Mouse (Mus musculus) liver, embryonic 15.5 days (tissue): ENCODE results near the gene Tnfsf10. TPM values are rescaled to one million over a fixed set of nuclear protein-coding genes. Genes with fewer than 3 reads are reported as not detected.

Experiments
- ATAC-seq: fragments of 200-750 bp; cut with Nextera tagmentation; 2 replicates; pipeline ENCODE4 v1.8.0; 2017; ENCODE audit warnings: moderate number of reproducible peaks, mild to moderate bottlenecking, moderate library complexity; ENCODE audit not compliant: insufficient read depth
- H3K27ac ChIP-seq: fragments of 300-500 bp; sonication (generic); replicated peaks from 2 replicates; pipeline ENCODE4 v1.5.1; 2015; ENCODE audit warnings: mild to moderate bottlenecking, inconsistent platforms
- H3K27me3 ChIP-seq: fragments of 300-500 bp; sonication (generic); 2 replicates; pipeline ENCODE4 v1.6.1; 2015; ENCODE audit warnings: mild to moderate bottlenecking, inconsistent platforms
- H3K36me3 ChIP-seq: fragments of 300-500 bp; sonication (generic); replicated peaks from 2 replicates; pipeline ENCODE4 v1.6.1; 2015; ENCODE audit warnings: moderate library complexity, mild to moderate bottlenecking, inconsistent platforms
- H3K4me1 ChIP-seq: fragments of 300-500 bp; sonication (generic); replicated peaks from 2 replicates; pipeline ENCODE4 v1.6.1; 2015; ENCODE audit warnings: inconsistent platforms
- H3K4me2 ChIP-seq: fragments of 300-500 bp; sonication (generic); 2 replicates; pipeline ENCODE4 v1.6.1; 2015; ENCODE audit warnings: moderate library complexity, mild to moderate bottlenecking, inconsistent platforms
- H3K4me3 ChIP-seq: fragments of 300-500 bp; sonication (generic); replicated peaks from 2 replicates; pipeline ENCODE4 v1.5.1; 2015; ENCODE audit warnings: mild to moderate bottlenecking, inconsistent platforms
- H3K9ac ChIP-seq: fragments of 300-500 bp; sonication (generic); 2 replicates; pipeline ENCODE4 v1.6.1; 2015; ENCODE audit warnings: moderate library complexity, mild to moderate bottlenecking, inconsistent platforms
- H3K9me3 ChIP-seq: fragments of 300-500 bp; sonication (generic); replicated peaks from 2 replicates; pipeline ENCODE4 v1.6.1; 2016; ENCODE audit warnings: inconsistent platforms
- WGBS: fragments of 180-500 bp; shearing (Covaris S2); methylation state at CpG from one replicate; pipeline ENCODE4 v1.1.7; 2015; ENCODE audit warnings: mixed read lengths; ENCODE audit not compliant: insufficient replicate concordance; 5-methylcytosine and 5-hydroxymethylcytosine counted together
- polyA plus RNA-seq: library from polyadenylated mRNA; unstranded; fragments of >200 nt; fragmentation: Nextera tagmentation; extraction: Ambion mirVana; gene quantifications from 2 replicates; pipeline ENCODE4 v1.2.1, GENCODE M21; 2015

Tnfsf10 gene
- polyA plus RNA-seq, 1 experiment from 2014 or later: 0.14 TPM

- no peak for ATAC-seq
- Histone ChIP-seq H3K4me3 (no peak overlapping the region), H3K27me3 (no peaks in the 10 kb centered on the region), H3K4me1 (no peaks in the 10 kb centered on the region), H3K4me2 (no peak overlapping the region), H3K9me3 (no peaks in the 10 kb centered on the region), H3K36me3 (no peaks in the 10 kb centered on the region), H3K27ac (no peak overlapping the region), H3K9ac (no peak overlapping the region)
- WGBS: 47% methylated on average over 3 of the region's 3 CpGs
These were observed 22.1 kb downstream of the Tnfsf10 start for GRCm38 (mm10) chr3:27338887-27339286.

- Histone ChIP-seq H3K9me3 (no peaks in the 10 kb centered on the region), H3K4me2 (no peak overlapping the region), H3K4me3 (no peak overlapping the region), H3K4me1 (no peaks in the 10 kb centered on the region), H3K27me3 (no peaks in the 10 kb centered on the region), H3K36me3 (no peaks in the 10 kb centered on the region), H3K27ac (no peak overlapping the region), H3K9ac (no peak overlapping the region)
- no peak for ATAC-seq
- WGBS: 67% methylated on average over 5 of the region's 5 CpGs
These were observed 23.9 kb downstream of the Tnfsf10 start for GRCm38 (mm10) chr3:27340757-27341156.

GRCm38 (mm10) chr3:27342462-27342861 lies 25.6 kb downstream of the Tnfsf10 start:
- Histone ChIP-seq H3K4me1 (no peaks in the 10 kb centered on the region), H3K27ac (no peak overlapping the region), H3K27me3 (no peaks in the 10 kb centered on the region), H3K4me2 (no peak overlapping the region), H3K36me3 (no peaks in the 10 kb centered on the region), H3K4me3 (no peak overlapping the region), H3K9ac (no peak overlapping the region), H3K9me3 (no peaks in the 10 kb centered on the region)
- no peak for ATAC-seq
- WGBS: 56% methylated on average over 6 of the region's 6 CpGs

- no peak overlapping the region for H3K27ac ChIP-seq
- no peaks in the 10 kb centered on the region for H3K4me1 ChIP-seq
- no peak overlapping the region for H3K4me2 ChIP-seq
- ATAC-seq: no peak
- H3K9ac ChIP-seq: no peak overlapping the region
- H3K36me3 ChIP-seq: no peaks in the 10 kb centered on the region
- H3K27me3 ChIP-seq: no peaks in the 10 kb centered on the region
- no peak overlapping the region for H3K4me3 ChIP-seq
- WGBS: 31% methylated on average over 6 of the region's 6 CpGs
- H3K9me3 ChIP-seq: no peaks in the 10 kb centered on the region
These were observed 28.7 kb downstream of the Tnfsf10 start for GRCm38 (mm10) chr3:27345526-27345925.

- Histone ChIP-seq H3K36me3 (no peaks in the 10 kb centered on the region), H3K27ac (no peak overlapping the region), H3K4me2 (no peak overlapping the region), H3K27me3 (no peaks in the 10 kb centered on the region), H3K9ac (no peak overlapping the region), H3K4me1 (no peaks in the 10 kb centered on the region), H3K9me3 (no peaks in the 10 kb centered on the region), H3K4me3 (no peak overlapping the region)
- ATAC-seq: no peak
- 63% methylated on average over 5 of the region's 5 CpGs for WGBS
These were observed 31.6 kb downstream of the Tnfsf10 start for GRCm38 (mm10) chr3:27348462-27348861.

- Histone ChIP-seq H3K4me1 (no peaks in the 10 kb centered on the region), H3K9ac (no peak overlapping the region), H3K4me2 (no peak overlapping the region), H3K27ac (no peak overlapping the region), H3K27me3 (no peaks in the 10 kb centered on the region), H3K36me3 (no peaks in the 10 kb centered on the region), H3K4me3 (no peak overlapping the region), H3K9me3 (no peaks in the 10 kb centered on the region)
- WGBS: 74% methylated on average over 9 of the region's 9 CpGs
- no peak for ATAC-seq
These were observed 34.3 kb downstream of the Tnfsf10 start for GRCm38 (mm10) chr3:27351105-27351504.

- Histone ChIP-seq H3K27ac (no peak overlapping the region), H3K9me3 (no peaks in the 10 kb centered on the region), H3K9ac (no peak overlapping the region), H3K4me3 (no peak overlapping the region), H3K4me2 (no peak overlapping the region), H3K36me3 (no peaks in the 10 kb centered on the region), H3K4me1 (no peaks in the 10 kb centered on the region), H3K27me3 (no peaks in the 10 kb centered on the region)
- 48% methylated on average over 2 of the region's 2 CpGs for WGBS
- no peak for ATAC-seq
These were observed 42.4 kb downstream of the Tnfsf10 start for GRCm38 (mm10) chr3:27359100-27359720.

GRCm38 (mm10) chr3:27370125-27370524 lies 53.3 kb downstream of the Tnfsf10 start:
- Histone ChIP-seq H3K4me1 (no peaks in the 10 kb centered on the region), H3K9me3 (no peaks in the 10 kb centered on the region), H3K4me2 (no peak overlapping the region), H3K4me3 (no peak overlapping the region), H3K27ac (no peak overlapping the region), H3K27me3 (peaks cover 53% of the 10 kb centered on the region), H3K36me3 (no peaks in the 10 kb centered on the region), H3K9ac (no peak overlapping the region)
- 5% methylated on average over 10 of the region's 10 CpGs for WGBS
- ATAC-seq: no peak

- H3K4me2 ChIP-seq: no peak overlapping the region
- H3K4me1 ChIP-seq: no peaks in the 10 kb centered on the region
- H3K9ac ChIP-seq: no peak overlapping the region
- ATAC-seq: no peak
- no peak overlapping the region for H3K4me3 ChIP-seq
- peaks cover 53% of the 10 kb centered on the region for H3K27me3 ChIP-seq
- H3K27ac ChIP-seq: no peak overlapping the region
- WGBS: 4% methylated on average over 20 of the region's 20 CpGs
- H3K36me3 ChIP-seq: no peaks in the 10 kb centered on the region
- no peaks in the 10 kb centered on the region for H3K9me3 ChIP-seq
These were observed 53.9 kb downstream of the Tnfsf10 start for GRCm38 (mm10) chr3:27370582-27371275.

GRCm38 (mm10) chr3:27371276-27371621 lies 54.4 kb downstream of the Tnfsf10 start, which contains the start of gene Ghsr:
Gene Ghsr (plus strand): TSS chr3:27371351.
- Histone ChIP-seq H3K27me3 (peaks cover 53% of the 10 kb centered on the region), H3K4me3 (no peak within 1 kb of the TSS), H3K4me1 (no peaks in the 10 kb centered on the region), H3K27ac (no peak within 1 kb of the TSS), H3K36me3 (no peaks in the 10 kb centered on the region), H3K9ac (no peak within 1 kb of the TSS), H3K4me2 (no peak within 1 kb of the TSS), H3K9me3 (no peaks in the 10 kb centered on the region)
- 3% methylated on average over 19 of the region's 19 CpGs for WGBS
- no peak for ATAC-seq

GRCm38 (mm10) chr3:27371725-27372650 lies 55.2 kb downstream of the Tnfsf10 start:
- H3K9me3 ChIP-seq: no peaks in the 10 kb centered on the region
- H3K36me3 ChIP-seq: no peaks in the 10 kb centered on the region
- ATAC-seq: no peak
- no peaks in the 10 kb centered on the region for H3K4me1 ChIP-seq
- no peak overlapping the region for H3K4me2 ChIP-seq
- 3% methylated on average over 77 of the region's 77 CpGs for WGBS
- no peak overlapping the region for H3K27ac ChIP-seq
- no peak overlapping the region for H3K4me3 ChIP-seq
- no peak overlapping the region for H3K9ac ChIP-seq
- H3K27me3 ChIP-seq: peaks cover 53% of the 10 kb centered on the region
